Mouse (Mus musculus) lung, embryonic 14.5 days (tissue): ENCODE data around the gene Rnf212b. TPM values are rescaled to one million over a fixed set of nuclear protein-coding genes. Genes with fewer than 3 reads are reported as not detected.

Experiments
- ATAC-seq: fragments of 200-750 bp; cut with Nextera tagmentation; 2 replicates; pipeline ENCODE4 v1.8.0; 2017; ENCODE audit warnings: mild to moderate bottlenecking, moderate TSS enrichment, moderate library complexity; ENCODE audit not compliant: insufficient read depth
- DNase-seq: peaks from one replicate; pipeline ENCODE4 v3.0.0-alpha.2; 2015
- H3K27ac ChIP-seq: fragments of 300-500 bp; sonication (generic); 2 replicates; pipeline ENCODE4 v1.5.1; 2014; ENCODE audit warnings: low read depth, mild to moderate bottlenecking, moderate library complexity
- H3K27me3 ChIP-seq: fragments of 300-500 bp; sonication (generic); 2 replicates; pipeline ENCODE4 v1.6.1; 2014; ENCODE audit warnings: low read length, control low read depth; ENCODE audit not compliant: insufficient read depth
- H3K36me3 ChIP-seq: fragments of 300-500 bp; sonication (generic); 2 replicates; pipeline ENCODE4 v1.6.1; 2014; ENCODE audit warnings: control low read depth; ENCODE audit not compliant: insufficient read depth
- H3K4me1 ChIP-seq: fragments of 300-500 bp; sonication (generic); 2 replicates; pipeline ENCODE4 v1.6.1; 2014; ENCODE audit warnings: antibody characterized with exemption, control low read depth; ENCODE audit not compliant: insufficient read depth
- H3K4me2 ChIP-seq: fragments of 300-500 bp; sonication (generic); 2 replicates; pipeline ENCODE4 v1.6.1; 2014; ENCODE audit warnings: mild to moderate bottlenecking
- H3K4me3 ChIP-seq: fragments of 300-500 bp; sonication (generic); 2 replicates; pipeline ENCODE4 v1.5.1; 2014; ENCODE audit warnings: low read depth, low read length
- H3K9ac ChIP-seq: fragments of 300-500 bp; sonication (generic); 2 replicates; pipeline ENCODE4 v1.6.1; 2014
- H3K9me3 ChIP-seq: fragments of 300-500 bp; sonication (generic); 2 replicates; pipeline ENCODE4 v1.6.1; 2016; ENCODE audit warnings: low read depth, low read length, control low read depth
- CTCF ChIP-seq: IDR thresholded peaks from 2 replicates; pipeline ENCODE4 v1.5.1; 2016; ENCODE audit warnings: antibody characterized with exemption, low read depth
- WGBS: fragments of 180-500 bp; shearing (Covaris S2); extraction: QIAGEN DNeasy Blood & Tissue Kit; methylation state at CpG from one replicate; pipeline ENCODE4 v1.1.7; 2014; 5-methylcytosine and 5-hydroxymethylcytosine counted together
- polyA plus RNA-seq: library from polyadenylated mRNA; unstranded; fragments of >200 nt; fragmentation: Nextera tagmentation; extraction: Ambion mirVana; gene quantifications from 2 replicates; pipeline ENCODE4 v1.2.1, GENCODE M21; 2014

Gene Rnf212b
- polyA plus RNA-seq, 1 experiment from 2014 or later = not detected

GRCm38 (mm10) chr14:54817791-54818190, 3.9 kb downstream of the Rnf212b start:
- 41% methylated on average over 2 of the region's 2 CpGs for WGBS
- Histone ChIP-seq H3K4me3 (no peak overlapping the region), H3K36me3 (no peaks in the 10 kb centered on the region), H3K27me3 (no peaks in the 10 kb centered on the region), H3K27ac (no peak overlapping the region), H3K4me2 (no peak overlapping the region), H3K4me1 (no peaks in the 10 kb centered on the region), H3K9me3 (no peaks in the 10 kb centered on the region), H3K9ac (no peak overlapping the region)
- peak; percentile 55 for DNase-seq
- TF ChIP-seq CTCF = peak; percentile 63
- no peak for ATAC-seq

DNA sequence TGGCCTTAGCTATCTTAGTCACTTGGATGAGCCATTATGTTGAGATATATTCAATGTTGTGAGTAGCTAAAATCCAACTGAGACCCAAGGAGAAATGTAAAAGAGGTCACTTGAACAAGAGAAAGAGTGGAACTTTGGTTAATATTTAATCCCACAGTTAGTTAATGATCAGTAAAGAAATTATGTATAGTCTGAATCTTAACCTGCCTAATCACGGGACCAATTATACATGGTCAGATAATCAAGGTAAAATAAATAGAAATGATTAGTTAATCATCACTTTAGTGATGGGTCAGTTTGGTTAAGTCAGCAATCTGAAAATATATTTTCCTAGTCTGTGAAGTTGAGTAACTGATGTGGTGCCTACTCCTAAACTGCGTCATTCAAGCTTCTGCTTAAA, 8.4 kb downstream of the Rnf212b start:
- ATAC-seq = no peak
- H3K36me3 ChIP-seq = no peaks in the 10 kb centered on the region
- TF ChIP-seq CTCF = no peak
- H3K4me1 ChIP-seq = no peaks in the 10 kb centered on the region
- no peak overlapping the region for H3K27ac ChIP-seq
- no peak overlapping the region for H3K4me3 ChIP-seq
- no peak overlapping the region for H3K4me2 ChIP-seq
- WGBS = 71% methylated on average over 2 of the region's 2 CpGs
- no peak overlapping the region for H3K9ac ChIP-seq
- H3K9me3 ChIP-seq = no peaks in the 10 kb centered on the region
- no peaks in the 10 kb centered on the region for H3K27me3 ChIP-seq
- no peak for DNase-seq

DNA sequence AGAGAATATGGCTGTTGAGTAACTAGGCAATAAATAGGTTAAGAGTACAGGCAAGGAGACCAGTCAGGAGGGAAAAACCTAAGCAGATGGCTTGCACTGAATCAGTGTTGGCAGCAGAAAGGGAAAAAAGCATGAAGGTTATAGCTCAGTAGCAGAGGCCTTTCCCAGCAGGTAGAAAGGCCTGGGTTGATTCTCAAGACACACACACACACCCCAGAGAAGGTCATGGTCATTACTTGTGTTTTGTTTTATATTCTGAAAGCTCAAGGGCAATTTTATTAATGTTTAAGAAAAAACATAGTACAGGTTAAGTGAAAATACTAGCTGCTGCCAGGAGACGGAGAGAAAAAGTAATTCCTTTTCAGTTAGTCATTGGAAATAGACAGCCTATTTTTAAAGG, 9.8 kb downstream of the Rnf212b start:
- no peak overlapping the region for H3K27ac ChIP-seq

GRCm38 (mm10) chr14:54843461-54843860, 29.5 kb downstream of the Rnf212b start:
- Histone ChIP-seq H3K27me3 (no peaks in the 10 kb centered on the region), H3K36me3 (no peaks in the 10 kb centered on the region), H3K9me3 (no peaks in the 10 kb centered on the region), H3K4me2 (peak overlapping the region; percentile 27; the same call in 1 of the 2 replicates), H3K4me1 (no peaks in the 10 kb centered on the region), H3K27ac (no peak overlapping the region), H3K9ac (no peak overlapping the region; the same call in 1 of the 2 replicates), H3K4me3 (no peak overlapping the region)
- DNase-seq (peak; percentile 85), ATAC-seq (no peak)
- peak; percentile 52 for TF ChIP-seq CTCF
- 2% methylated on average over 4 of the region's 4 CpGs for WGBS

More for the DNA sequence above, 9.8 kb downstream of the Rnf212b start:
- ATAC-seq = no peak
- Histone ChIP-seq H3K4me1 (no peaks in the 10 kb centered on the region), H3K4me2 (no peak overlapping the region), H3K36me3 (no peaks in the 10 kb centered on the region), H3K27me3 (no peaks in the 10 kb centered on the region), H3K9me3 (no peaks in the 10 kb centered on the region), H3K9ac (no peak overlapping the region), H3K4me3 (no peak overlapping the region)
- no peak for DNase-seq
- no peak for TF ChIP-seq CTCF
- WGBS = 88% methylated on average over 1 of the region's 1 CpGs

DNA sequence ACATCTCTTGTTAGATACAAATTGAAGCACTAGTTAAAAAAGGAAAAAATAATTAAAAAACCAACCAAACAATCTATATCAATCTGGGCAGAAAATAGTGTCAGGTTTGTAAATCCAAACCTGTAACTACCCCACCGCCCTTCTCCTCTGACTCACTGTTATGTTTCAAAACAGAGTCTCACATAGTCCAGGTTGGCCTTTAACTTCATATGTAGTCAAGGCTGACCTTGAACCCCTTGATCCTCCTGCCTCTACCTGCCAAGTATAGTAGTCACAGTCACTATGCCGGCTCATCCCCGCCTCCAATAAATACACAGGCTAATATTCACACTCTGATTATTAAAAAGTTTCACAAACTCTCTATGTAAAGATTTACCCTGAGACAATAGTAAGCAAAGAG, 41.8 kb downstream of the Rnf212b start:
- TF ChIP-seq CTCF = no peak
- no peak overlapping the region for H3K9ac ChIP-seq
- H3K27ac ChIP-seq = no peak overlapping the region
- WGBS = 91% methylated on average over 3 of the region's 3 CpGs
- H3K27me3 ChIP-seq = no peaks in the 10 kb centered on the region
- no peaks in the 10 kb centered on the region for H3K9me3 ChIP-seq
- no peaks in the 10 kb centered on the region for H3K4me1 ChIP-seq
- no peak overlapping the region for H3K4me3 ChIP-seq
- ATAC-seq = no peak
- DNase-seq = no peak
- H3K36me3 ChIP-seq = peaks cover 21% of the 10 kb centered on the region; the same call in 1 of the 2 replicates
- H3K4me2 ChIP-seq = no peak overlapping the region

DNA sequence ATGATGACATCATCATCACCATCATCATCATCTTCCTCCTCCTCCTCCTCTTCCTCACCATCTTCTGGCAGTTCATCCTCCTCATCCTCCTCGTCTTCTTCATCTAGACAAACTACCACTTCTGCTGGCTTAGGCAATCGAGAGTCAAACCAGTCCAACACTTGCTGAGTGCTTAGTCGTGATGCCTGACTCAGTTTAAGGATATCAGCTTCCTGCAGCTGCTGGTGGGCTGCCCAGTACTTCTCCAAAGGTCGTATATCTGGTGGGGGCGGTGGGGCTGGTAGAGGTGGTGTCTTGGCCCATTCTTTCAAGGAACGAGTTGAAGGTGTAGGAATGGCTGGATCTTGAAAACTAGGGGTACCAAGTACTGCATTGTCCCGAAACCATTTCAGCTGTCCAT, 42.8 kb downstream of the Rnf212b start:
- no peak for DNase-seq
- TF ChIP-seq CTCF = no peak
- no peaks in the 10 kb centered on the region for H3K4me1 ChIP-seq
- no peak overlapping the region for H3K27ac ChIP-seq
- WGBS = 80% methylated on average over 7 of the region's 7 CpGs
- H3K4me3 ChIP-seq = no peak overlapping the region
- H3K27me3 ChIP-seq = no peaks in the 10 kb centered on the region
- no peak overlapping the region for H3K9ac ChIP-seq
- ATAC-seq = no peak
- no peaks in the 10 kb centered on the region for H3K9me3 ChIP-seq
- H3K4me2 ChIP-seq = no peak overlapping the region
- peaks cover 21% of the 10 kb centered on the region; the same call in 1 of the 2 replicates for H3K36me3 ChIP-seq

DNA sequence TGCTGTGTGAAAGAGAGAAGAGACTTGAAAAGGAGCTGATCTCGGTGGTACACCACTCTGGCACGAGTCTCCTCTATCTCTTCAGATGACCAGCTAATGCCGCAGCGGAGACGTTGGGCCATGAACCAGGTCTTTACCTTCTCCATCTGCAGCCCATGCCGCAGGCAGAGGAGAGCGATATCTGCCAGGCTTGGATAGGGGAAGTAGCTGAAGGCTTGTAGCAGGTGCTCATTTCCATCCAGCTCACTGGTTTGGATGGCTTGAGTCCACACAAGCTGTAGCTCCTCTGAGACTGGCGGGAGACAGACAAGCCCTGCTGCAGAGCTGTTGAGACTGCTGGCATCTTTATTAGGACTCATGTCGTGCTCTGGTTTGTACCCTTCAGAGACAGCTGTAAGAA, 44.0 kb downstream of the Rnf212b start:
- DNase-seq (no peak), ATAC-seq (no peak)
- no peak overlapping the region for H3K27ac ChIP-seq
- H3K9ac ChIP-seq = no peak overlapping the region
- no peaks in the 10 kb centered on the region for H3K9me3 ChIP-seq
- no peak overlapping the region for H3K4me3 ChIP-seq
- no peaks in the 10 kb centered on the region for H3K27me3 ChIP-seq
- no peak overlapping the region for H3K4me2 ChIP-seq
- no peak for TF ChIP-seq CTCF
- H3K36me3 ChIP-seq = peaks cover 21% of the 10 kb centered on the region; the same call in 1 of the 2 replicates
- no peaks in the 10 kb centered on the region for H3K4me1 ChIP-seq
- WGBS = 89% methylated on average over 9 of the region's 9 CpGs

GRCm38 (mm10) chr14:54860511-54860910, 46.6 kb downstream of the Rnf212b start:
- Histone ChIP-seq H3K36me3 (peaks cover 15% of the 10 kb centered on the region; the same call in 1 of the 2 replicates), H3K4me1 (no peaks in the 10 kb centered on the region), H3K4me2 (no peak overlapping the region), H3K9me3 (no peaks in the 10 kb centered on the region), H3K9ac (no peak overlapping the region), H3K27ac (no peak overlapping the region), H3K27me3 (no peaks in the 10 kb centered on the region), H3K4me3 (no peak overlapping the region)
- DNase-seq (peak; percentile 73), ATAC-seq (no peak)
- 42% methylated on average over 2 of the region's 2 CpGs for WGBS
- TF ChIP-seq CTCF = peak; percentile 75
